ENCODE assay signal across 21 mouse cellular contexts in the genomic region with DNA sequence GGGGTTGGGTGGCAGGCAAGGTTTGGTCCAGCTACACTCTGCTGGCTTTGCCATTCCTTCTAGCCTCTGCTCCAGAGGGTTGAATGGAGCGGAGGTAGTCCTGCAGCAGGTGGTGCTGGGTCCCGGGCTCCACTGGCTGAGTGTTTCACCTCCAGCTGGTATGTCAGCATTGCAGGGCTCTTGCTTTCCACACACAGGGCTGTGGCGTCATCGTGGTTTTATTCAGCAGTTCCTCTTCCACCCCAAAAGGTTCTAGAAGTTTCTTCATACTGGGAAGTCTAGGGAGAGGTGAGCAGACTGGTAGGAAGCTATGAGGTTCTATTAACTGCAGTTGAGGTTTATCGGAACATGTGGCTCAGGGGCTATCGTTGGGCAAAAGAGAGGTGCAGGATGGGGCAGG. TPM values are rescaled to one million over a fixed set of nuclear protein-coding genes. Genes with fewer than 3 reads are reported as not detected.
A peak's percentile ranks its signal among the peaks of the same experiment; 100 is the strongest.
DNase-seq lines count a peak whose midpoint lies in the region; ATAC-seq lines count a peak whose summit lies in the region.
"Had no signal": no experiment of that assay in that cellular context is flagged by ENCODE, and none has a peak within 500 bp of the region (broad histone marks: within the 10 kb centered on the region; RNA-seq: fewer than 3 reads in every experiment).

No protein-coding gene starts in this region.

- H3K36me3 ChIP-seq in liver, embryonic 16.5 days (ENCODE audit: control insufficient read depth, insufficient read depth): no peaks in the 10 kb centered on the region
- H3K36me3 ChIP-seq: embryonic facial prominence, embryonic 12.5 days; forebrain, embryonic 12.5 days; G1E; heart, embryonic 12.5 days; hindbrain, embryonic 15.5 days had no signal

- H3K4me2 ChIP-seq in liver, embryonic 16.5 days (ENCODE audit: low read depth, low read length): no peak overlapping the region
- H3K4me2 ChIP-seq: embryonic facial prominence, embryonic 12.5 days; forebrain, embryonic 12.5 days; heart, embryonic 12.5 days; hindbrain, embryonic 15.5 days had no signal

- DNase-seq in liver: no peak
- DNase-seq in kidney, postnatal 25 days: no peak
- no peak for DNase-seq in urinary bladder, adult 2 months (ENCODE audit: low spot score)
- DNase-seq in urinary bladder, postnatal 36 days (ENCODE audit: low spot score in 2 of 2): no peak
- DNase-seq: adrenal gland, postnatal 14 days; B cell, adult 2 months; cerebellum, adult 2 months; cerebellum, postnatal 10 days; embryo, embryonic 11 days; gastrocnemius, postnatal 36 days had no signal

- H3K4me1 ChIP-seq in liver, embryonic 16.5 days (ENCODE audit: control insufficient read depth, low read depth, low read length): no peaks in the 10 kb centered on the region
- peaks cover 39% of the 10 kb centered on the region for H3K4me1 ChIP-seq in brown adipose tissue, adult 24 weeks (ENCODE audit: control insufficient read depth, insufficient read depth, insufficient read length, low read length)

- 50% methylated on average over 6 of the region's 6 CpGs for WGBS in liver, embryonic 16.5 days (ENCODE audit: insufficient replicate concordance)

- H3K4me3 ChIP-seq in liver, embryonic 16.5 days (ENCODE audit: low read depth, low read length): no peak overlapping the region
- no peak overlapping the region for H3K4me3 ChIP-seq in brown adipose tissue, adult 24 weeks (ENCODE audit: insufficient read depth, low read depth, low read length)
- H3K4me3 ChIP-seq: embryonic facial prominence, embryonic 12.5 days; forebrain, embryonic 12.5 days; heart, embryonic 12.5 days; hindbrain, embryonic 15.5 days had no signal

- no peak overlapping the region for H3K9ac ChIP-seq in liver, embryonic 16.5 days (ENCODE audit: low read depth, low read length)
- H3K9ac ChIP-seq: embryonic facial prominence, embryonic 12.5 days; forebrain, embryonic 12.5 days; heart, embryonic 12.5 days; hindbrain, embryonic 15.5 days had no signal

- no peaks in the 10 kb centered on the region for H3K9me3 ChIP-seq in liver, embryonic 16.5 days (replicated peaks; ENCODE audit: control insufficient read depth, low read length)
- H3K9me3 ChIP-seq: embryonic facial prominence, embryonic 12.5 days; forebrain, embryonic 12.5 days; G1E; heart, embryonic 12.5 days; hindbrain, embryonic 15.5 days had no signal

- ATAC-seq in liver, embryonic 16.5 days (ENCODE audit: low read depth): peak; percentile 24; the same call in 1 of the 2 replicates
- ATAC-seq in hematopoietic stem cell, adult 5-6 weeks (replicated peaks in 1 of 2; ENCODE audit: insufficient read depth in 1 of 2, low FRiP score in 2 of 2, low TSS enrichment in 1 of 2, low read depth in 1 of 2, poor library complexity in 2 of 2, severe bottlenecking in 2 of 2): peak; percentile 77 to 80
- ATAC-seq: CD4-positive, CD25-positive, alpha-beta regulatory T cell, adult 4 months; forebrain, embryonic 16.5 days; intestine, embryonic 16.5 days had no signal

- no peak overlapping the region for H3K27ac ChIP-seq in liver, embryonic 16.5 days (ENCODE audit: low read length)
- H3K27ac ChIP-seq in brown adipose tissue, adult 24 weeks (replicated peaks; ENCODE audit: low read depth, low read length): peak overlapping the region; percentile 88; the same call in 1 of the 2 replicates
- H3K27ac ChIP-seq: embryonic facial prominence, embryonic 12.5 days; forebrain, embryonic 12.5 days; hindbrain, embryonic 15.5 days had no signal

- H3K27me3 ChIP-seq in liver, embryonic 16.5 days (ENCODE audit: control insufficient read depth, insufficient read depth, low read depth, low read length): no peaks in the 10 kb centered on the region
- H3K27me3 ChIP-seq: embryonic facial prominence, embryonic 12.5 days; heart, embryonic 12.5 days; hindbrain, embryonic 15.5 days had no signal

RNA-seq across cellular contexts. Expression of gene Fgd5, which starts 34.4 kb away (rescaled TPM):
- polyA plus RNA-seq in liver, embryonic 16.5 days (2015; fragmentation: Nextera tagmentation; extraction: Ambion mirVana): 2.5 and 2.7 TPM in 2 replicates
- polyA plus RNA-seq in brown adipose tissue, adult 24 weeks (2012; ENCODE audit: insufficient read depth, insufficient read length, missing spikeins): 3.8 and 8.7 TPM in 2 replicates
- total RNA-seq in hematopoietic stem cell, adult 5-6 weeks (2017): 5.6 and 7.3 TPM in 2 replicates
- 8.3 and 13.0 TPM in 2 replicates for polyA plus RNA-seq in urinary bladder, adult 2 months (2012; rRNA removed)
